Mouse (Mus musculus): ENCODE data around the gene Pla2r1.

Gene Pla2r1

GRCm38 (mm10) chr2:60405431-60405830 is 147.7 kb downstream of the Pla2r1 start:
- DNase-seq (ENCODE audit: low read depth, low spot score): no peak

GRCm38 (mm10) chr2:60404763-60405162 is 148.3 kb downstream of the Pla2r1 start:
- no peak for DNase-seq (ENCODE audit: low read depth, low spot score)

- no peak for DNase-seq (ENCODE audit: low read depth, low spot score)
Measured at GRCm38 (mm10) chr2:60401694-60402093, 151.4 kb downstream of the Pla2r1 start.

- DNase-seq (ENCODE audit: low read depth, low spot score): no peak
Measured at GRCm38 (mm10) chr2:60393786-60394185, 159.3 kb downstream of the Pla2r1 start.

GRCm38 (mm10) chr2:60392286-60392685 is 160.8 kb downstream of the Pla2r1 start:
- DNase-seq (ENCODE audit: low read depth, low spot score): no peak

- DNase-seq (ENCODE audit: low read depth, low spot score): no peak
Measured at GRCm38 (mm10) chr2:60387363-60387762, 165.7 kb downstream of the Pla2r1 start.

GRCm38 (mm10) chr2:60386835-60387234 is 166.3 kb downstream of the Pla2r1 start:
- no peak for DNase-seq (ENCODE audit: low read depth, low spot score)

GRCm38 (mm10) chr2:60384763-60385085 is 168.4 kb downstream of the Pla2r1 start:
- DNase-seq (ENCODE audit: low read depth, low spot score): no peak

- no peak for DNase-seq (ENCODE audit: low read depth, low spot score)
Measured at GRCm38 (mm10) chr2:60384083-60384762, 168.9 kb downstream of the Pla2r1 start.

GRCm38 (mm10) chr2:60382858-60383669 is 170.0 kb downstream of the Pla2r1 start, which contains the start of gene Ly75:
Gene Ly75, minus strand, starts transcription at chr2:60383303.
- DNase-seq (ENCODE audit: low read depth, low spot score): peak; percentile 36

- DNase-seq (ENCODE audit: low read depth, low spot score): no peak
Measured at GRCm38 (mm10) chr2:60382346-60382745, 170.8 kb downstream of the Pla2r1 start.

GRCm38 (mm10) chr2:60377260-60377659 is 175.8 kb downstream of the Pla2r1 start:
- no peak for DNase-seq (ENCODE audit: low read depth, low spot score)

GRCm38 (mm10) chr2:60375608-60376107 is 177.4 kb downstream of the Pla2r1 start:
- no peak for DNase-seq (ENCODE audit: low read depth, low spot score)

GRCm38 (mm10) chr2:60375126-60375525 is 178.0 kb downstream of the Pla2r1 start:
- no peak for DNase-seq (ENCODE audit: low read depth, low spot score)

GRCm38 (mm10) chr2:60370188-60370587 is 182.9 kb downstream of the Pla2r1 start:
- DNase-seq (ENCODE audit: low read depth, low spot score): no peak

GRCm38 (mm10) chr2:60369454-60369853 is 183.7 kb downstream of the Pla2r1 start:
- DNase-seq (ENCODE audit: low read depth, low spot score): no peak

- DNase-seq (ENCODE audit: low read depth, low spot score): no peak
Measured at GRCm38 (mm10) chr2:60367871-60368270, 185.2 kb downstream of the Pla2r1 start.

All from skeletal muscle tissue, adult 2 months (tissue).